Mouse (Mus musculus): ENCODE results near the gene Cdc42ep4. TPM values are rescaled to one million over a fixed set of nuclear protein-coding genes. Genes with fewer than 3 reads are reported as not detected.

Gene Cdc42ep4
- polyA plus RNA-seq, 1 experiment from 2014 or later: 60.4 TPM

GRCm38 (mm10) chr11:113767285-113767684, 15.6 kb upstream of the Cdc42ep4 start:
- ATAC-seq (ENCODE audit: low FRiP score) (no peak), DNase-seq (ENCODE audit: low spot score, missing footprints) (no peak)
- Histone ChIP-seq H3K4me1 (ENCODE audit: control insufficient read depth, insufficient read depth, low read length) (peaks cover 4% of the 10 kb centered on the region; the same call in 1 of the 2 replicates), H3K9ac (ENCODE audit: low read length) (no peak overlapping the region), H3K27ac (ENCODE audit: low read depth, low read length) (no peak overlapping the region), H3K36me3 (ENCODE audit: control insufficient read depth, insufficient read depth, low read length) (no peaks in the 10 kb centered on the region), H3K4me2 (no peak overlapping the region), H3K9me3 (ENCODE audit: control insufficient read depth, low read length) (no peaks in the 10 kb centered on the region), H3K27me3 (ENCODE audit: control insufficient read depth, insufficient read depth, low read length) (no peaks in the 10 kb centered on the region), H3K4me3 (ENCODE audit: low read depth, low read length) (no peak overlapping the region)
- WGBS: 79% methylated on average over 8 of the region's 8 CpGs

GRCm38 (mm10) chr11:113766284-113766985, 14.8 kb upstream of the Cdc42ep4 start:
- 67% methylated on average over 10 of the region's 10 CpGs for WGBS
- Histone ChIP-seq H3K9me3 (ENCODE audit: control insufficient read depth, low read length) (no peaks in the 10 kb centered on the region), H3K27me3 (ENCODE audit: control insufficient read depth, insufficient read depth, low read length) (no peaks in the 10 kb centered on the region), H3K27ac (ENCODE audit: low read depth, low read length) (no peak overlapping the region), H3K4me2 (no peak overlapping the region), H3K4me3 (ENCODE audit: low read depth, low read length) (no peak overlapping the region), H3K9ac (ENCODE audit: low read length) (no peak overlapping the region), H3K4me1 (ENCODE audit: control insufficient read depth, insufficient read depth, low read length) (peaks cover 4% of the 10 kb centered on the region; the same call in 1 of the 2 replicates), H3K36me3 (ENCODE audit: control insufficient read depth, insufficient read depth, low read length) (no peaks in the 10 kb centered on the region)
- DNase-seq (ENCODE audit: low spot score, missing footprints): no peak
- no peak for ATAC-seq (ENCODE audit: low FRiP score)

GRCm38 (mm10) chr11:113764132-113764849, 12.6 kb upstream of the Cdc42ep4 start:
- no peak for ATAC-seq (ENCODE audit: low FRiP score)
- H3K9ac ChIP-seq (ENCODE audit: low read length): no peak overlapping the region

GRCm38 (mm10) chr11:113763449-113763848, 11.8 kb upstream of the Cdc42ep4 start:
- no peak for DNase-seq (ENCODE audit: low spot score, missing footprints)
- H3K27ac ChIP-seq (ENCODE audit: low read depth, low read length): no peak overlapping the region
- no peak for ATAC-seq (ENCODE audit: low FRiP score)
- H3K9me3 ChIP-seq (ENCODE audit: control insufficient read depth, low read length): no peaks in the 10 kb centered on the region
- no peak overlapping the region for H3K4me3 ChIP-seq (ENCODE audit: low read depth, low read length)
- H3K4me2 ChIP-seq: no peak overlapping the region
- no peaks in the 10 kb centered on the region for H3K27me3 ChIP-seq (ENCODE audit: control insufficient read depth, insufficient read depth, low read length)
- 27% methylated on average over 5 of the region's 5 CpGs for WGBS
- peaks cover 4% of the 10 kb centered on the region; the same call in 1 of the 2 replicates for H3K4me1 ChIP-seq (ENCODE audit: control insufficient read depth, insufficient read depth, low read length)
- no peak overlapping the region for H3K9ac ChIP-seq (ENCODE audit: low read length)
- H3K36me3 ChIP-seq (ENCODE audit: control insufficient read depth, insufficient read depth, low read length): no peaks in the 10 kb centered on the region

More at GRCm38 (mm10) chr11:113764132-113764849, 12.6 kb upstream of the Cdc42ep4 start:
- Histone ChIP-seq H3K36me3 (ENCODE audit: control insufficient read depth, insufficient read depth, low read length) (no peaks in the 10 kb centered on the region), H3K4me1 (ENCODE audit: control insufficient read depth, insufficient read depth, low read length) (peaks cover 4% of the 10 kb centered on the region; the same call in 1 of the 2 replicates), H3K27ac (ENCODE audit: low read depth, low read length) (no peak overlapping the region), H3K4me3 (ENCODE audit: low read depth, low read length) (no peak overlapping the region), H3K27me3 (ENCODE audit: control insufficient read depth, insufficient read depth, low read length) (no peaks in the 10 kb centered on the region), H3K4me2 (no peak overlapping the region), H3K9me3 (ENCODE audit: control insufficient read depth, low read length) (no peaks in the 10 kb centered on the region)
- 93% methylated on average over 6 of the region's 6 CpGs for WGBS
- no peak for DNase-seq (ENCODE audit: low spot score, missing footprints)

GRCm38 (mm10) chr11:113762136-113762797, 10.6 kb upstream of the Cdc42ep4 start:
- Histone ChIP-seq H3K9me3 (ENCODE audit: control insufficient read depth, low read length) (no peaks in the 10 kb centered on the region), H3K27ac (ENCODE audit: low read depth, low read length) (no peak overlapping the region), H3K4me2 (no peak overlapping the region), H3K4me3 (ENCODE audit: low read depth, low read length) (no peak overlapping the region), H3K36me3 (ENCODE audit: control insufficient read depth, insufficient read depth, low read length) (no peaks in the 10 kb centered on the region), H3K27me3 (ENCODE audit: control insufficient read depth, insufficient read depth, low read length) (no peaks in the 10 kb centered on the region), H3K4me1 (ENCODE audit: control insufficient read depth, insufficient read depth, low read length) (peaks cover 4% of the 10 kb centered on the region; the same call in 1 of the 2 replicates), H3K9ac (ENCODE audit: low read length) (no peak overlapping the region)
- WGBS: 81% methylated on average over 8 of the region's 8 CpGs
- DNase-seq (ENCODE audit: low spot score, missing footprints): no peak
- ATAC-seq (ENCODE audit: low FRiP score): no peak

GRCm38 (mm10) chr11:113761646-113762045, 10.0 kb upstream of the Cdc42ep4 start:
- Histone ChIP-seq H3K27ac (ENCODE audit: low read depth, low read length) (no peak overlapping the region), H3K9ac (ENCODE audit: low read length) (no peak overlapping the region), H3K4me3 (ENCODE audit: low read depth, low read length) (no peak overlapping the region), H3K4me2 (no peak overlapping the region), H3K4me1 (ENCODE audit: control insufficient read depth, insufficient read depth, low read length) (peaks cover 4% of the 10 kb centered on the region; the same call in 1 of the 2 replicates), H3K9me3 (ENCODE audit: control insufficient read depth, low read length) (no peaks in the 10 kb centered on the region), H3K36me3 (ENCODE audit: control insufficient read depth, insufficient read depth, low read length) (no peaks in the 10 kb centered on the region), H3K27me3 (ENCODE audit: control insufficient read depth, insufficient read depth, low read length) (no peaks in the 10 kb centered on the region)
- no peak for DNase-seq (ENCODE audit: low spot score, missing footprints)
- ATAC-seq (ENCODE audit: low FRiP score): no peak
- 94% methylated on average over 7 of the region's 7 CpGs for WGBS

- Histone ChIP-seq H3K36me3 (ENCODE audit: control insufficient read depth, insufficient read depth, low read length) (no peaks in the 10 kb centered on the region), H3K4me3 (ENCODE audit: low read depth, low read length) (no peak overlapping the region), H3K27me3 (ENCODE audit: control insufficient read depth, insufficient read depth, low read length) (no peaks in the 10 kb centered on the region), H3K9ac (ENCODE audit: low read length) (no peak overlapping the region), H3K9me3 (ENCODE audit: control insufficient read depth, low read length) (no peaks in the 10 kb centered on the region), H3K4me1 (ENCODE audit: control insufficient read depth, insufficient read depth, low read length) (peaks cover 4% of the 10 kb centered on the region; the same call in 1 of the 2 replicates), H3K27ac (ENCODE audit: low read depth, low read length) (no peak overlapping the region), H3K4me2 (no peak overlapping the region)
- DNase-seq (ENCODE audit: low spot score, missing footprints) (no peak), ATAC-seq (ENCODE audit: low FRiP score) (no peak)
- 83% methylated on average over 7 of the region's 7 CpGs for WGBS
Observed at GRCm38 (mm10) chr11:113760476-113760875, 8.8 kb upstream of the Cdc42ep4 start.

GRCm38 (mm10) chr11:113758851-113759250, 7.2 kb upstream of the Cdc42ep4 start:
- DNase-seq (ENCODE audit: low spot score, missing footprints) (no peak), ATAC-seq (ENCODE audit: low FRiP score) (no peak)
- Histone ChIP-seq H3K36me3 (ENCODE audit: control insufficient read depth, insufficient read depth, low read length) (no peaks in the 10 kb centered on the region), H3K4me2 (no peak overlapping the region), H3K9me3 (ENCODE audit: control insufficient read depth, low read length) (no peaks in the 10 kb centered on the region), H3K27me3 (ENCODE audit: control insufficient read depth, insufficient read depth, low read length) (no peaks in the 10 kb centered on the region), H3K27ac (ENCODE audit: low read depth, low read length) (no peak overlapping the region), H3K4me3 (ENCODE audit: low read depth, low read length) (no peak overlapping the region), H3K9ac (ENCODE audit: low read length) (no peak overlapping the region), H3K4me1 (ENCODE audit: control insufficient read depth, insufficient read depth, low read length) (peaks cover 4% of the 10 kb centered on the region; the same call in 1 of the 2 replicates)
- WGBS: 93% methylated on average over 5 of the region's 5 CpGs

GRCm38 (mm10) chr11:113756578-113756977, 4.9 kb upstream of the Cdc42ep4 start:
- ATAC-seq (ENCODE audit: low FRiP score) (no peak), DNase-seq (ENCODE audit: low spot score, missing footprints) (no peak)
- Histone ChIP-seq H3K27me3 (ENCODE audit: control insufficient read depth, insufficient read depth, low read length) (no peaks in the 10 kb centered on the region), H3K9ac (ENCODE audit: low read length) (no peak overlapping the region), H3K27ac (ENCODE audit: low read depth, low read length) (no peak overlapping the region), H3K4me2 (no peak overlapping the region), H3K36me3 (ENCODE audit: control insufficient read depth, insufficient read depth, low read length) (no peaks in the 10 kb centered on the region), H3K4me1 (ENCODE audit: control insufficient read depth, insufficient read depth, low read length) (peaks cover 4% of the 10 kb centered on the region; the same call in 1 of the 2 replicates), H3K4me3 (ENCODE audit: low read depth, low read length) (no peak overlapping the region), H3K9me3 (ENCODE audit: control insufficient read depth, low read length) (no peaks in the 10 kb centered on the region)
- WGBS: 95% methylated on average over 12 of the region's 12 CpGs

Measured in midbrain, embryonic 11.5 days (tissue).